Mouse (Mus musculus): ENCODE results near the gene Faap20.

DNA sequence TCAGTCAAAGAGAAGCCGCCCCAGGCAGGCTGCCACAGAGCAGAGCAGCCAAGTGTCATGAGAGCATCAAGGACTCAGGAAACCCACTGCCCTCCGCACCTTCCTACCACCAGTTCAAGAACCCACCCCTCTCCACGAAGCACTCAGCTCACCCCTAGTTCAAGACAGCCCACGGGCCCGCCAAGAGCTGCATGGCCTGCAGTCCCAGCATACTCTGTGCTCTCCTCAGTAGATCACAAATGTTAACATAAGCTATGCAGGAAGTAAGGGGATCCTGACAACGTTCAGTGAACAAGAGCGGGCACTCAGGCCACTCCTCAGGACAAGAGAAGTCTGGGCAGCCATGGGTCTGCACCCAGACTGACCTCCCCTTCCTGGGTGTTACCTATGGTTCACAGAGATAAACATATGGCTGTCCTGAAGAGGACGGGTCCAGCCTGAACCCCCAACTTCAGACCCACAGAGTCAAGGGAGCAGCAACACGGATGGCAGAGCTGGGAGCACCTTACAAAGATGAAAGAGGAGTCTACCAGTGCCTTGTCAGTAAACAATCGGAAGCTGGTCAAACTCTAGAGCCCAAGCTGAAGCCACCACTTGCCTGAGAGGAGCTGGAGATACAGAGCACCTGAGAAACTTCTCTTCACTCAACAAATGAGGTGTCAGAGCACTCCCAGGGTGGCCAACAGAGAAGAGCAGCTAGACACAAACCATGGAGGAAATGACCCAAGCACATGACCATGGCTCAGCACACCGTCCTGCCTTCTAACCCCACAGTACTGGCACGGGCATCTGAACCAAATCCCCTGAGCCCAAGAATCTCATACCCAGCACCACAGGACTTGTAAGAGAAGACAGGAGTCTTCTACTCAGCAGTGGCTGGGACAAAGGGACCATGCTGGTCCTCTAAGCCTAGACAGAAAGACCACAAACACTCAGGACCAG lies 30.1 kb upstream of the Faap20 start:
- TF ChIP-seq POLR2A (IDR thresholded peaks at IDR 0.05; ENCODE audit: low read depth, low read length) = no peak
- no peak for TF ChIP-seq CTCF (IDR thresholded peaks at IDR 0.05; ENCODE audit: borderline replicate concordance, insufficient read depth, low read length)
